Mouse (Mus musculus) Patski (cell line): ENCODE measurements around the gene Vamp2. TPM values are rescaled to one million over a fixed set of nuclear protein-coding genes. Genes with fewer than 3 reads are reported as not detected.

ENCODE experiments used
- ATAC-seq: fragments of 100-300 bp; one replicate; pipeline ENCODE4 v1.8.0; 2021
- CTCF ChIA-PET: fragments of 350-600 bp; sonication (Branson Sonifier 250); formaldehyde crosslinking; loops from one replicate; lab custom pipeline; 2022; ENCODE audit warnings: inconsistent platforms; lab: Charles Lee
- POLR2A ChIA-PET: fragments of 350-600 bp; sonication (Branson Sonifier 250); formaldehyde crosslinking; loops from one replicate; lab custom pipeline; 2022; ENCODE audit warnings: antibody characterized with exemption, inconsistent platforms; lab: Charles Lee
- DNase-seq: peaks from one replicate; pipeline ENCODE4 v3.0.0-alpha.2; 2011; ENCODE audit warnings: low read depth, low spot score
- H3K27me3 ChIP-seq: fragments of 371-371 bp; one replicate; pipeline ENCODE4 v1.5.1; 2021
- CTCF ChIP-seq: fragments of 100-300 bp; IDR thresholded peaks from one replicate; pipeline ENCODE4 v1.5.1; 2021
- in situ Hi-C: fragments of 300-500 bp; cut with MboI; formaldehyde crosslinking; loops from 3 replicates; pipeline ENCODE4 v1.11.1; 2018; ENCODE audit warnings: low pct_unique_long_range_greater_than_20kb, mixed read lengths
- polyA plus RNA-seq: library from polyadenylated mRNA; unstranded; gene quantifications from one replicate; pipeline ENCODE4 v1.2.3, GENCODE M21; 2021

The Vamp2 gene
- polyA plus RNA-seq, 1 experiment from 2014 or later, result 62.4 TPM

DNA sequence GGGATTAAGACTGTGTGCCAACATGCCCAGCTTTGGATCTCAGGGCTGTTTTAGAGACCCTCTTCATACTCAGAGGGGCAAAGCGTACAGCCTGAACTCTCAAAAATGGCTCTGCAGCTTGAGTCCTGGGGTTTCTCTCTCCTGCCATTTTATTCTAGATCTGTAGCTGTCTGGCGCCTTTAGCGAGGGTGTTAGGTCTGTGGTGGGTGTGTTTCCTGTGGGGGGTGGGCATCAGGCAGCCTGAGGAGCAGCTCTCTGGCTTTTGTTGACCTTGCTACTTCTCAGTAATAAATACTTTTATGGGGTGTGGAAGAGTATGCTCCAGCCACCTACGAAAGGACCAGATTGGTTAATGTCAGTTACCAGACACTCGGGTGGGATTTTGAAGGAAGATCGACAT, 10.2 kb upstream of the Vamp2 start:
- in situ Hi-C loops, result loop anchor here (25.0 kb wide), 1 partner anchor 909 kb away; the partner anchor contains the start of genes Ctdnep1, Elp5, Gabarap and Phf23
- H3K27me3 ChIP-seq, result no peaks in the 10 kb centered on the region
- ATAC-seq, result no peak
- ChIA-PET CTCF (interaction anchor here (0.7 to 1.1 kb wide), 3 partner anchors 9 to 46 kb away, joined by 3 read pairs; no protein-coding TSS in a partner anchor), POLR2A (interaction anchor here (1.1 kb wide), 1 partner anchor 9 kb away, joined by 3 read pairs; no protein-coding TSS in a partner anchor)
- no peak for TF ChIP-seq CTCF
- no peak for DNase-seq

GRCm38 (mm10) chr11:69078805-69079438, 9.4 kb upstream of the Vamp2 start:
- no peaks in the 10 kb centered on the region for H3K27me3 ChIP-seq
- ChIA-PET POLR2A (interaction anchor here (0.6 to 1.2 kb wide), 6 partner anchors 8 to 1157 kb away, joined by 3 to 6 read pairs (median 4); partner anchors contain the start of genes 9130213A22Rik, Per1 and Vamp2), CTCF (interaction anchor here (1.4 to 2.1 kb wide), 3 partner anchors 12 to 43 kb away, joined by 6 to 8 read pairs (median 7); partner anchors contain the start of gene 9130213A22Rik)
- in situ Hi-C loops, result loop anchor here (25.0 kb wide), 1 partner anchor 908 kb away; the partner anchor contains the start of genes Ctdnep1, Elp5, Gabarap and Phf23
- ATAC-seq (no peak), DNase-seq (no peak)
- TF ChIP-seq CTCF, result no peak

DNA sequence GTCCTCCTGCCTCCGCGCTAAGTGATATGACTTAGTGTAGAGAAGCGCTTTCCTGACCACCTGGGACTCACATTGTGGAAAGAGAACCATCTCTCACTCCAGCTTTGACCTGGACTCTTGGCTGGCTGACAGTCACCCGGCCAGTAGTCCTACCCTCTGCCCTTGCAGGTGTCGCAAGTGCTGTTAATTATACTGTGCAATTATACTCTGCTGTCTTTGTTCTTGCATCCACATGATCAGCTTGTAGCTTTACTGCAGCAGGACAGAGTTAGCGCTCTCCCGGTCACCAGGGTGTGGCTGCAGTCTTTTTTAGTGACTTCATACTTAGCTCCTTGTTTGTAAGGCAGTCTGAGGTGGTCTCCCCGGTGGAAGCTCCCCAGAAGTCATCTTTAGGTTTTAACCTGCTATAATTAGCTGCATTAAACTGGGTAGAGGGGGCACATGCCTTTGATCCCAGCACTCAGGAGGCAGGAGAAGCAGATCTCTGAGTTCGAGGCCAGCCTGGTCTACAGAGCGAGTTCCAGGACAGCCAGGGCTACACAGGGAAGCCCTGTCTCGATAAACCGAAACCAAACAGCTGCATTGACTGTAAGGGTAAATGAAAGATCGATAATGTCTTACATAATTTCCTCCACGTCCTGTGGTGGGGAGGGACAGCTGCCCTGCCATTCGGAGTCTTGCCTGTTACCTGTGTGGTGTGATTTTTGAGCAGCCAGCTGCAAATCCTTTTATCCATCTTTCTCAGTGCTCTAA, 8.0 kb upstream of the Vamp2 start:
- H3K27me3 ChIP-seq, result no peaks in the 10 kb centered on the region
- TF ChIP-seq CTCF, result no peak
- DNase-seq (no peak), ATAC-seq (no peak)
- in situ Hi-C loops, result loop anchor here (25.0 kb wide), 1 partner anchor 907 kb away; the partner anchor contains the start of genes Ctdnep1, Elp5, Gabarap and Phf23
- CTCF ChIA-PET, result interaction anchor here (1.1 to 2.1 kb wide), 4 partner anchors 12 to 42 kb away, joined by 5 to 8 read pairs (median 6); partner anchors contain the start of genes 9130213A22Rik and Per1
- POLR2A ChIA-PET, result interaction anchor here (0.6 to 1.1 kb wide), 3 partner anchors 12 to 43 kb away, joined by 3 to 6 read pairs (median 6); partner anchors contain the start of gene 9130213A22Rik

DNA sequence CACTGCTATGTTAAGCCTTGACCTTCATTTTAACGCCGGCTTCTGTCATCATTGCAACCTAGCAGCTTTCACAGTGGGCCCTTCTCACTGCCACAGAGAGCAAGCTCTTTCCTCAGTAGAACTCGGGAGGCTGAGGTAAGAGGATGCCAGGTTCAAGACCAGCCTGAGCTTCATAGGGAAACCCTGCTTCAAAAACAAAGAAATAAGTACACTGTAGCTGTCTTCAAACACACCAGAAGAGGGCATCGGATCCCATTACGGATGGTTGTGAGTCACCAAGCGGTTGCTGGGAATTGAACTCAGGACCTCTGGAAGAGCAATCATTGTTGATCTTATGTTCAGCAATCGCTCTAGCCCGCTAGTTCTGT, 7.5 kb upstream of the Vamp2 start:
- TF ChIP-seq CTCF, result no peak
- ATAC-seq (no peak), DNase-seq (no peak)
- ChIA-PET POLR2A (interaction anchor here (0.6 kb wide), 1 partner anchor 42 kb away, joined by 6 read pairs; no protein-coding TSS in a partner anchor), CTCF (no interaction called here)
- H3K27me3 ChIP-seq, result no peaks in the 10 kb centered on the region
- in situ Hi-C loops, result loop anchor here (25.0 kb wide), 1 partner anchor 906 kb away; the partner anchor contains the start of genes Ctdnep1, Elp5, Gabarap and Phf23

GRCm38 (mm10) chr11:69081613-69082012, 6.7 kb upstream of the Vamp2 start:
- DNase-seq (no peak), ATAC-seq (no peak)
- CTCF ChIA-PET, result interaction anchor here (1.0 to 1.4 kb wide), 2 partner anchors 12 to 42 kb away, joined by 3 to 5 read pairs; partner anchors contain the start of gene 9130213A22Rik
- TF ChIP-seq CTCF, result no peak
- in situ Hi-C loops, result loop anchor here (25.0 kb wide), 1 partner anchor 906 kb away; the partner anchor contains the start of genes Ctdnep1, Elp5, Gabarap and Phf23
- POLR2A ChIA-PET, result no interaction called here
- H3K27me3 ChIP-seq, result no peaks in the 10 kb centered on the region

DNA sequence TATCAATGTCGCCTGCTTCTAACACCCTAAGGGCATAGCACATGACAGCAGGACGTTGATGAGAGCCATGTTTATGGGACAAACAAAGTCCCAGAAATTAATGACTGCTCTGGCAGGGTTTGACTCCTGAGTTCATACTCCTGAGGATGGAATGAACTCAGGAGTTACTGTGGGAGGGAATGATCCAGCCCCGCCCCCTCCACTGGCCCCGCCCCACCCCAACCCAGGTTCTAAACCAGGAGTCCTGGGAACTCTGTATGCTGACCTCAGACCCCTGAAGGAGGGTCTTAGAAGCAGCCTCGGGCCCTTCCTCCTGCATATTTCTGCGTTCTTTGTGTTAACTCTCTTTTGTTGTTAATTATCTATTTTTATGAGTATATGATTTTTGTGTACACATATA, 2.7 kb upstream of the Vamp2 start:
- DNase-seq (no peak), ATAC-seq (no peak)
- H3K27me3 ChIP-seq, result no peaks in the 10 kb centered on the region
- ChIA-PET POLR2A (no interaction called here), CTCF (interaction anchor here (1.2 to 2.2 kb wide), 2 partner anchors 10 to 19 kb away, joined by 3 to 8 read pairs; no protein-coding TSS in a partner anchor)
- in situ Hi-C loops, result loop anchor here (25.0 kb wide), 1 partner anchor 902 kb away; the partner anchor contains the start of genes Ctdnep1, Elp5, Gabarap and Phf23
- no peak for TF ChIP-seq CTCF

- DNase-seq, result no peak
- CTCF ChIA-PET, result interaction anchor here (2.2 kb wide), 1 partner anchor 19 kb away, joined by 8 read pairs; no protein-coding TSS in a partner anchor
- no peak for TF ChIP-seq CTCF
- no peak for ATAC-seq
- in situ Hi-C loops, result loop anchor here (25.0 kb wide), 1 partner anchor 901 kb away; the partner anchor contains the start of genes Ctdnep1, Elp5, Gabarap and Phf23
- H3K27me3 ChIP-seq, result no peaks in the 10 kb centered on the region
- POLR2A ChIA-PET, result interaction anchor here (0.7 kb wide), 1 partner anchor 8 kb away, joined by 3 read pairs; no protein-coding TSS in a partner anchor
These were observed 1.9 kb upstream of the Vamp2 start for GRCm38 (mm10) chr11:69086390-69086789.

- in situ Hi-C loops, result loop anchor here (25.0 kb wide), 1 partner anchor 900 kb away; the partner anchor contains the start of genes Ctdnep1, Elp5, Gabarap and Phf23
- DNase-seq, result no peak
- ATAC-seq, result no peak
- ChIA-PET POLR2A (interaction anchor here (0.7 to 1.4 kb wide), 3 partner anchors 9 to 13 kb away, joined by 3 to 9 read pairs (median 3); no protein-coding TSS in a partner anchor), CTCF (interaction anchor here (1.1 to 2.2 kb wide), 2 partner anchors 20 to 37 kb away, joined by 3 to 8 read pairs; no protein-coding TSS in a partner anchor)
- no peaks in the 10 kb centered on the region for H3K27me3 ChIP-seq
- no peak for TF ChIP-seq CTCF
These were observed 1.2 kb upstream of the Vamp2 start for GRCm38 (mm10) chr11:69087082-69087481.

GRCm38 (mm10) chr11:69087597-69087996, 693 bp upstream of the Vamp2 start:
- H3K27me3 ChIP-seq, result no peaks in the 10 kb centered on the region
- ChIA-PET CTCF (interaction anchor here (1.1 to 2.2 kb wide), 2 partner anchors 21 to 36 kb away, joined by 3 to 8 read pairs; no protein-coding TSS in a partner anchor), POLR2A (interaction anchor here (0.9 to 1.4 kb wide), 4 partner anchors 8 to 21 kb away, joined by 3 to 9 read pairs (median 4); no protein-coding TSS in a partner anchor)
- DNase-seq, result no peak
- ATAC-seq, result no peak
- in situ Hi-C loops, result loop anchor here (25.0 kb wide), 1 partner anchor 900 kb away; the partner anchor contains the start of genes Ctdnep1, Elp5, Gabarap and Phf23
- TF ChIP-seq CTCF, result no peak
